Mouse (Mus musculus) v-Abl transformed pro-B cells (cell line): Measurements from ENCODE around the gene Gm10644.
"Not testable (repeated sequence)": the region's sequence is repeated elsewhere in the genome, so short reads cannot be mapped to it uniquely, and the experiment has no call there.

Experiments used
- in situ Hi-C, 2 experiments: fragments of 400-800 bp; cut with MboI; formaldehyde crosslinking; loops; one replicate each; pipeline ENCODE4 v1.15.1; 2025; ENCODE audit not compliant: unreplicated experiment in 2 of 2

The Gm10644 gene

GRCm38 (mm10) chr8:83955106-83955957 lies at the start of gene Gm10644, which contains the start of gene Asf1b:
TSS of gene Gm10644 (minus strand) at chr8:83955205.
TSS of gene Asf1b (plus strand) at chr8:83955507.
- in situ Hi-C loops = loop anchor here in 1 of 2 experiments (10.0 kb wide), 1 partner anchor 61 kb away; no protein-coding TSS in a partner anchor

- in situ Hi-C loops = no loop called here
Observed at GRCm38 (mm10) chr8:84004533-84005201, 49.7 kb upstream of the Gm10644 start.

- in situ Hi-C loops = no loop called here
Observed at GRCm38 (mm10) chr8:84003612-84004246, 48.7 kb upstream of the Gm10644 start.

- in situ Hi-C loops = no loop called here
Observed at GRCm38 (mm10) chr8:84002957-84003611, 48.1 kb upstream of the Gm10644 start.

GRCm38 (mm10) chr8:84001281-84002000 lies 46.4 kb upstream of the Gm10644 start, which contains the start of gene 1700067K01Rik:
TSS of gene 1700067K01Rik (plus strand) at chr8:84001502.
- in situ Hi-C loops = no loop called here

GRCm38 (mm10) chr8:83999825-84000224 lies 44.8 kb upstream of the Gm10644 start:
- in situ Hi-C loops = no loop called here

GRCm38 (mm10) chr8:83999057-83999705 lies 44.2 kb upstream of the Gm10644 start:
- in situ Hi-C loops = no loop called here

GRCm38 (mm10) chr8:83998231-83999056 lies 43.4 kb upstream of the Gm10644 start:
- in situ Hi-C loops = no loop called here

GRCm38 (mm10) chr8:83997511-83998141 lies 42.6 kb upstream of the Gm10644 start, which contains the start of gene Samd1:
TSS of gene Samd1 (plus strand) at chr8:83997672.
- in situ Hi-C loops = no loop called here

- in situ Hi-C loops = no loop called here
Observed at GRCm38 (mm10) chr8:83996567-83997505, 41.8 kb upstream of the Gm10644 start.

- in situ Hi-C loops = no loop called here
Observed at GRCm38 (mm10) chr8:83995973-83996372, 41.0 kb upstream of the Gm10644 start.

GRCm38 (mm10) chr8:83994030-83994429 lies 39.0 kb upstream of the Gm10644 start:
- in situ Hi-C loops = no loop called here

GRCm38 (mm10) chr8:83992488-83992887 lies 37.5 kb upstream of the Gm10644 start:
- in situ Hi-C loops = no loop called here

- in situ Hi-C loops = no loop called here
Observed at GRCm38 (mm10) chr8:83990170-83990569, 35.2 kb upstream of the Gm10644 start.

- in situ Hi-C loops = no loop called here
Observed at GRCm38 (mm10) chr8:83989243-83989642, 34.2 kb upstream of the Gm10644 start.

GRCm38 (mm10) chr8:83983222-83983621 lies 28.2 kb upstream of the Gm10644 start:
- in situ Hi-C loops = not testable (repeated sequence)

- in situ Hi-C loops = no loop called here
Observed at GRCm38 (mm10) chr8:83982449-83982848, 27.4 kb upstream of the Gm10644 start.
